Mouse (Mus musculus) layer of hippocampus, adult 18-20 months (tissue): ENCODE data around the gene Gstm7. TPM values are rescaled to one million over a fixed set of nuclear protein-coding genes. Genes with fewer than 3 reads are reported as not detected.
A peak's percentile ranks its signal among the peaks of the same experiment; 100 is the strongest.
"Not testable (repeated sequence)": the region's sequence is repeated elsewhere in the genome, so short reads cannot be mapped to it uniquely, and the experiment has no call there.

Experiments used
- DNase-seq, 2 experiments: peaks; one replicate each; pipeline ENCODE4 v3.0.0; 2022; ENCODE audit warnings: low spot score in 2 of 2
- total RNA-seq, 2 experiments: library from RNA; stranded (reverse); gene quantifications; 2 replicates each; pipeline ENCODE4 v1.2.3; 2021

The Gstm7 gene
- total RNA-seq, 2 experiments from 2014 or later: 171 to 187 TPM

- no peak for DNase-seq
Observed at GRCm38 (mm10) chr3:107935888-107936287, 4.3 kb upstream of the Gstm7 start.

- DNase-seq: no peak
Observed at GRCm38 (mm10) chr3:107935268-107935667, 3.7 kb upstream of the Gstm7 start.

- DNase-seq: no peak
Observed at GRCm38 (mm10) chr3:107932128-107932527, 511 bp upstream of the Gstm7 start.

GRCm38 (mm10) chr3:107931134-107931533, 483 bp downstream of the Gstm7 start:
- DNase-seq: no peak

- DNase-seq: no peak
Observed at GRCm38 (mm10) chr3:107929731-107930130, 1.9 kb downstream of the Gstm7 start.

GRCm38 (mm10) chr3:107929243-107929642, 2.4 kb downstream of the Gstm7 start:
- no peak for DNase-seq

GRCm38 (mm10) chr3:107928691-107929090, 2.9 kb downstream of the Gstm7 start:
- no peak for DNase-seq

GRCm38 (mm10) chr3:107927841-107928240, 3.8 kb downstream of the Gstm7 start:
- DNase-seq: no peak

GRCm38 (mm10) chr3:107925335-107925734, 6.3 kb downstream of the Gstm7 start:
- no peak for DNase-seq

- DNase-seq: no peak
Observed at GRCm38 (mm10) chr3:107920348-107920747, 11.3 kb downstream of the Gstm7 start.

GRCm38 (mm10) chr3:107917783-107918408, 13.7 kb downstream of the Gstm7 start:
- DNase-seq: peak; percentile 49 to 89

GRCm38 (mm10) chr3:107917097-107917496, 14.5 kb downstream of the Gstm7 start:
- DNase-seq: no peak

GRCm38 (mm10) chr3:107916674-107917073, 14.9 kb downstream of the Gstm7 start:
- no peak for DNase-seq

- DNase-seq: no peak
Observed at GRCm38 (mm10) chr3:107905942-107906341, 25.7 kb downstream of the Gstm7 start.

GRCm38 (mm10) chr3:107900955-107901673, 30.5 kb downstream of the Gstm7 start:
- no peak for DNase-seq

GRCm38 (mm10) chr3:107898691-107899090, 32.9 kb downstream of the Gstm7 start:
- no peak for DNase-seq

GRCm38 (mm10) chr3:107895720-107896569, 35.7 kb downstream of the Gstm7 start, which contains the start of gene Gstm5:
Gene Gstm5 (plus strand): TSS chr3:107895821.
- DNase-seq: peak; percentile 90 to 91

- DNase-seq: no peak
Observed at GRCm38 (mm10) chr3:107895194-107895719, 36.4 kb downstream of the Gstm7 start.

GRCm38 (mm10) chr3:107889236-107889635, 42.4 kb downstream of the Gstm7 start:
- DNase-seq: not testable (repeated sequence)

GRCm38 (mm10) chr3:107887674-107888495, 43.7 kb downstream of the Gstm7 start:
- peak; percentile 58 to 87 for DNase-seq
